Mouse (Mus musculus): ENCODE data around the gene Rag1.

Gene Rag1

GRCm38 (mm10) chr2:101649114-101649671 is at the start of gene Rag1, which contains the start of gene B230118H07Rik:
Gene Rag1, minus strand, starts transcription at chr2:101649501.
Gene B230118H07Rik, minus strand, starts transcription at chr2:101649532.
- DNase-seq (ENCODE audit: low read depth, low spot score) = no peak

- no peak for DNase-seq (ENCODE audit: low read depth, low spot score)
These were observed 46.3 kb upstream of the Rag1 start for GRCm38 (mm10) chr2:101695584-101695983.

GRCm38 (mm10) chr2:101693577-101694215 is 44.4 kb upstream of the Rag1 start:
- peak; percentile 13 for DNase-seq (ENCODE audit: low read depth, low spot score)

- DNase-seq (ENCODE audit: low read depth, low spot score) = no peak
These were observed 43.7 kb upstream of the Rag1 start for GRCm38 (mm10) chr2:101693043-101693442.

- DNase-seq (ENCODE audit: low read depth, low spot score) = no peak
These were observed 41.0 kb upstream of the Rag1 start for GRCm38 (mm10) chr2:101690252-101690827.

- no peak for DNase-seq (ENCODE audit: low read depth, low spot score)
These were observed 38.7 kb upstream of the Rag1 start for GRCm38 (mm10) chr2:101688011-101688410.

- DNase-seq (ENCODE audit: low read depth, low spot score) = no peak
These were observed 35.1 kb upstream of the Rag1 start for GRCm38 (mm10) chr2:101684421-101684820.

GRCm38 (mm10) chr2:101679164-101679784 is 30.0 kb upstream of the Rag1 start:
- DNase-seq (ENCODE audit: low read depth, low spot score) = no peak

- peak; percentile 55 for DNase-seq (ENCODE audit: low read depth, low spot score)
These were observed 29.1 kb upstream of the Rag1 start, which contains the start of gene Traf6 for GRCm38 (mm10) chr2:101678236-101679021. Gene Traf6, plus strand, starts transcription at chr2:101678429.

GRCm38 (mm10) chr2:101673547-101673946 is 24.2 kb upstream of the Rag1 start:
- no peak for DNase-seq (ENCODE audit: low read depth, low spot score)

- DNase-seq (ENCODE audit: low read depth, low spot score) = no peak
These were observed 19.4 kb upstream of the Rag1 start for GRCm38 (mm10) chr2:101668751-101669150.

- DNase-seq (ENCODE audit: low read depth, low spot score) = no peak
These were observed 16.4 kb upstream of the Rag1 start for GRCm38 (mm10) chr2:101665703-101666092.

GRCm38 (mm10) chr2:101665058-101665702 is 15.9 kb upstream of the Rag1 start:
- peak; percentile 64 for DNase-seq (ENCODE audit: low read depth, low spot score)

- DNase-seq (ENCODE audit: low read depth, low spot score) = no peak
These were observed 11.2 kb upstream of the Rag1 start for GRCm38 (mm10) chr2:101660536-101660935.

- DNase-seq (ENCODE audit: low read depth, low spot score) = peak; percentile 62
These were observed 3.8 kb upstream of the Rag1 start for GRCm38 (mm10) chr2:101652921-101653597.

GRCm38 (mm10) chr2:101652204-101652920 is 3.1 kb upstream of the Rag1 start:
- DNase-seq (ENCODE audit: low read depth, low spot score) = no peak

- no peak for DNase-seq (ENCODE audit: low read depth, low spot score)
These were observed 1.1 kb upstream of the Rag1 start for GRCm38 (mm10) chr2:101650446-101650845.

GRCm38 (mm10) chr2:101648361-101648760 is 940 bp downstream of the Rag1 start:
- DNase-seq (ENCODE audit: low read depth, low spot score) = no peak

- DNase-seq (ENCODE audit: low read depth, low spot score) = no peak
These were observed 3.5 kb downstream of the Rag1 start for GRCm38 (mm10) chr2:101645841-101646240.

GRCm38 (mm10) chr2:101639840-101640350 is 9.4 kb downstream of the Rag1 start:
- DNase-seq (ENCODE audit: low read depth, low spot score) = no peak

Data from retina, adult 2 months (tissue).